In the genomic region with DNA sequence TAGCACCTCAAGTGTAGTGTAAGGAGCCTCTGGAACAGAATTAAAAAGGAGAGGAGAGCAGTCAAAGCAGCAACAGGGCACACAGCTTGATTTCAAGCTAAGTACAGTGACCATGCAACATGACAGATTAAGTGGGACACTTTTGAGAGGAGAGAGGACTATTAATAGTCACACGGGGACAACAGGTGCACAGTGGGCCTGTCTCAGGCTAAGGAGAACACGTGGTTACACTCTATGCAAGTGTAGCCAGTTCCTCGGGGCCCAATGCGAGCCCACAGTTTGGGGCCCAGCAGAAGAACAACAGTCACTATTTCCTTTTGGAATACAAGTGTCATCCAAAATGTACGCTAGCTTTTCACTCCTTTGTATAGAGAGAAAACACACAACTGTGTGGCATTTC, we compare ENCODE assay signal across 14 mouse cellular contexts. TPM values are rescaled to one million over a fixed set of nuclear protein-coding genes. Genes with fewer than 3 reads are reported as not detected.
DNase-seq lines count a peak whose midpoint lies in the region; ATAC-seq and TF ChIP-seq lines count a peak whose summit lies in the region.
"Had no signal": no experiment of that assay in that cellular context is flagged by ENCODE, and none has a peak within 500 bp of the region (broad histone marks: within the 10 kb centered on the region; RNA-seq: fewer than 3 reads in every experiment).

No protein-coding gene starts in this region.

- no peak overlapping the region for H3K4me2 ChIP-seq in embryonic facial prominence, embryonic 14.5 days (ENCODE audit: low read depth, low read length)
- peak overlapping the region; percentile 11; the same call in 1 of the 2 replicates for H3K4me2 ChIP-seq in heart, postnatal 0 days (ENCODE audit: low read depth, low read length)
- H3K4me2 ChIP-seq: embryonic facial prominence, embryonic 15.5 days; forebrain, embryonic 15.5 days; limb, embryonic 13.5 days had no signal

- TF ChIP-seq EP300 in heart, postnatal 0 days (IDR thresholded peaks at IDR 0.05; ENCODE audit: low read depth): no peak

- no peaks in the 10 kb centered on the region for H3K27me3 ChIP-seq in embryonic facial prominence, embryonic 14.5 days (replicated peaks; ENCODE audit: control insufficient read depth, insufficient read depth, low read length)
- no peaks in the 10 kb centered on the region for H3K27me3 ChIP-seq in embryonic facial prominence, embryonic 10.5 days (replicated peaks; ENCODE audit: low read depth, poor library complexity, severe bottlenecking)
- no peaks in the 10 kb centered on the region for H3K27me3 ChIP-seq in heart, postnatal 0 days (ENCODE audit: control insufficient read depth, insufficient read depth, low read length)
- H3K27me3 ChIP-seq: embryonic facial prominence, embryonic 15.5 days; forebrain, embryonic 15.5 days; limb, embryonic 13.5 days had no signal

- 89% methylated on average over 5 of the region's 5 CpGs for WGBS in embryonic facial prominence, embryonic 14.5 days
- 89% methylated on average over 5 of the region's 5 CpGs for WGBS in embryonic facial prominence, embryonic 10.5 days
- WGBS in heart, postnatal 0 days: 41% methylated on average over 5 of the region's 5 CpGs

- no peak overlapping the region for H3K27ac ChIP-seq in embryonic facial prominence, embryonic 14.5 days (replicated peaks; ENCODE audit: low read depth, low read length)
- H3K27ac ChIP-seq in embryonic facial prominence, embryonic 10.5 days (replicated peaks): no peak overlapping the region
- H3K27ac ChIP-seq in heart, postnatal 0 days (ENCODE audit: low read depth): peak overlapping the region; percentile 82
- H3K27ac ChIP-seq: embryonic facial prominence, embryonic 15.5 days; forebrain, embryonic 15.5 days; limb, embryonic 13.5 days; stomach, postnatal 0 days had no signal

- DNase-seq in embryonic facial prominence, embryonic 14.5 days (ENCODE audit: low spot score): peak; percentile 36
- DNase-seq in embryonic facial prominence, embryonic 10.5 days (ENCODE audit: low spot score): no peak
- peak; percentile 77 to 85 for DNase-seq in cerebellum, adult 18-20 months
- DNase-seq in gastrocnemius, adult 8-10 months (ENCODE audit: low spot score in 2 of 2): peak; percentile 25 to 50
- peak; percentile 57 for DNase-seq in heart, postnatal 0 days (ENCODE audit: low spot score)
- DNase-seq in adrenal gland, adult (ENCODE audit: inconsistent age in 2 of 2, low spot score in 1 of 2): no peak
- DNase-seq in liver: no peak
- DNase-seq in spleen, postnatal 14 days (ENCODE audit: low spot score in 2 of 2): no peak
- DNase-seq: adrenal gland, postnatal 25 days; lung, adult 2 months had no signal

- H3K9me3 ChIP-seq in embryonic facial prominence, embryonic 14.5 days (ENCODE audit: control insufficient read depth, low read length): no peaks in the 10 kb centered on the region
- H3K9me3 ChIP-seq in embryonic facial prominence, embryonic 10.5 days: no peaks in the 10 kb centered on the region
- H3K9me3 ChIP-seq in heart, postnatal 0 days (replicated peaks; ENCODE audit: control insufficient read depth, low read length): no peaks in the 10 kb centered on the region
- H3K9me3 ChIP-seq: embryonic facial prominence, embryonic 15.5 days; forebrain, embryonic 15.5 days; limb, embryonic 13.5 days had no signal

- TF ChIP-seq CTCF in heart, postnatal 0 days (IDR thresholded peaks at IDR 0.05; ENCODE audit: low read depth): no peak

- H3K4me3 ChIP-seq in embryonic facial prominence, embryonic 14.5 days (ENCODE audit: low read depth, low read length): no peak overlapping the region
- no peak overlapping the region for H3K4me3 ChIP-seq in embryonic facial prominence, embryonic 10.5 days
- no peak overlapping the region for H3K4me3 ChIP-seq in heart, postnatal 0 days (ENCODE audit: low read depth, low read length)
- H3K4me3 ChIP-seq: embryonic facial prominence, embryonic 15.5 days; forebrain, embryonic 15.5 days; limb, embryonic 13.5 days had no signal

- H3K36me3 ChIP-seq in embryonic facial prominence, embryonic 14.5 days (ENCODE audit: control insufficient read depth, insufficient read depth, low read length): peaks cover 4% of the 10 kb centered on the region; the same call in 1 of the 2 replicates
- H3K36me3 ChIP-seq in embryonic facial prominence, embryonic 10.5 days (replicated peaks): no peaks in the 10 kb centered on the region
- no peaks in the 10 kb centered on the region for H3K36me3 ChIP-seq in heart, postnatal 0 days (replicated peaks; ENCODE audit: control insufficient read depth, insufficient read depth, low read length)
- H3K36me3 ChIP-seq: embryonic facial prominence, embryonic 15.5 days; forebrain, embryonic 15.5 days had no signal

- H3K4me1 ChIP-seq in embryonic facial prominence, embryonic 14.5 days (ENCODE audit: control insufficient read depth, insufficient read depth, low read length): 0 out of 2 replicates have a peak, but pooled peaks cover 3% of the 10 kb centered on the region
- peaks cover 29% of the 10 kb centered on the region for H3K4me1 ChIP-seq in embryonic facial prominence, embryonic 10.5 days
- peaks cover 31% of the 10 kb centered on the region for H3K4me1 ChIP-seq in heart, postnatal 0 days (ENCODE audit: control insufficient read depth, insufficient read depth)

- no peak for ATAC-seq in embryonic facial prominence, embryonic 14.5 days (ENCODE audit: low read depth)
- peak; percentile 28 for ATAC-seq in heart, postnatal 0 days (ENCODE audit: insufficient read depth, low read depth)
- ATAC-seq: forebrain, embryonic 15.5 days had no signal

- no peak overlapping the region for H3K9ac ChIP-seq in embryonic facial prominence, embryonic 14.5 days (ENCODE audit: low read depth, low read length)
- 0 out of 2 replicates have a peak overlapping the region, but pooled peaks have one; percentile 0 for H3K9ac ChIP-seq in heart, postnatal 0 days (replicated peaks; ENCODE audit: low read depth, low read length)
- H3K9ac ChIP-seq: embryonic facial prominence, embryonic 15.5 days; forebrain, embryonic 15.5 days; limb, embryonic 13.5 days had no signal

RNA-seq across cellular contexts. Expression of a gene that starts 2.5 kb away (rescaled TPM):
- 46.3 and 58.3 TPM in 2 replicates for polyA plus RNA-seq in embryonic facial prominence, embryonic 14.5 days (2014; fragmentation: Nextera tagmentation; extraction: Ambion mirVana)
- 32.0 and 32.4 TPM in 2 replicates for polyA plus RNA-seq in embryonic facial prominence, embryonic 10.5 days (2016; fragmentation: Nextera tagmentation; extraction: Ambion mirVana)
- total RNA-seq in gastrocnemius, adult 8-10 months (2022): 10 to 100 TPM; 15.6 to 21.0 (median 17.9) TPM
- total RNA-seq in heart, postnatal 0 days (2014; rRNA removed; ENCODE audit: low replicate concordance): 35.9 and 40.8 TPM in 2 replicates
- 28.4 and 30.1 TPM in 2 replicates for polyA plus RNA-seq in heart, postnatal 0 days (2015; fragmentation: Nextera tagmentation; extraction: Ambion mirVana)

RNA-seq across cellular contexts. Expression of a gene that starts 2.8 kb away (rescaled TPM):
- polyA plus RNA-seq in embryonic facial prominence, embryonic 14.5 days (2014; fragmentation: Nextera tagmentation; extraction: Ambion mirVana): 9.9 and 10.1 TPM in 2 replicates
- 13.2 and 14.2 TPM in 2 replicates for polyA plus RNA-seq in embryonic facial prominence, embryonic 10.5 days (2016; fragmentation: Nextera tagmentation; extraction: Ambion mirVana)
- total RNA-seq in gastrocnemius, adult 8-10 months (2022): 1 to 10 TPM in 3 of 4 experiments, under 1 TPM in 1; 0.56 to 1.4 (median 1.1) TPM
- total RNA-seq in heart, postnatal 0 days (2014; rRNA removed; ENCODE audit: low replicate concordance): 1.3 and 1.7 TPM in 2 replicates
- 3.4 and 4.0 TPM in 2 replicates for polyA plus RNA-seq in heart, postnatal 0 days (2015; fragmentation: Nextera tagmentation; extraction: Ambion mirVana)

RNA-seq across cellular contexts. Expression of a gene that starts 59.4 kb away (rescaled TPM):
- 0.32 and 0.35 TPM in 2 replicates for polyA plus RNA-seq in embryonic facial prominence, embryonic 14.5 days (2014; fragmentation: Nextera tagmentation; extraction: Ambion mirVana)
- polyA plus RNA-seq in embryonic facial prominence, embryonic 10.5 days (2016; fragmentation: Nextera tagmentation; extraction: Ambion mirVana): 0.39 and 0.41 TPM in 2 replicates
- not detected for total RNA-seq in gastrocnemius, adult 8-10 months (2022)
- 1.3 TPM in 1 of 2 replicates, not detected in the other for total RNA-seq in heart, postnatal 0 days (2014; rRNA removed; ENCODE audit: low replicate concordance)
- polyA plus RNA-seq in heart, postnatal 0 days (2015; fragmentation: Nextera tagmentation; extraction: Ambion mirVana): not detected in 2 replicates

Comparison
In these comparisons a context has a peak if more than half of its experiments do, and no peak if none do; other contexts are left out.
1. DNase-seq: peak in embryonic facial prominence, embryonic 14.5 days (single experiment), cerebellum, adult 18-20 months (2 of 2), gastrocnemius, adult 8-10 months (2 of 2) and heart, postnatal 0 days (single experiment); none in embryonic facial prominence, embryonic 10.5 days (single experiment), adrenal gland, adult (0 of 2), liver (single experiment) and spleen, postnatal 14 days (0 of 2).